Mouse (Mus musculus) gastrocnemius, adult 8-10 months (tissue): Measurements from ENCODE around the gene Sox18. TPM values are rescaled to one million over a fixed set of nuclear protein-coding genes. Genes with fewer than 3 reads are reported as not detected.

Source experiments
- DNase-seq, 2 experiments: peaks; one replicate each; pipeline ENCODE4 v3.0.0; 2022; ENCODE audit warnings: low spot score in 2 of 2
- total RNA-seq, 4 experiments: library from RNA; stranded (reverse); gene quantifications; 2 replicates each; pipeline ENCODE4 v1.2.4; 2022

Gene Sox18
- total RNA-seq, 4 experiments from 2014 or later = 3.9 to 13.4 (median 7.1) TPM

DNA sequence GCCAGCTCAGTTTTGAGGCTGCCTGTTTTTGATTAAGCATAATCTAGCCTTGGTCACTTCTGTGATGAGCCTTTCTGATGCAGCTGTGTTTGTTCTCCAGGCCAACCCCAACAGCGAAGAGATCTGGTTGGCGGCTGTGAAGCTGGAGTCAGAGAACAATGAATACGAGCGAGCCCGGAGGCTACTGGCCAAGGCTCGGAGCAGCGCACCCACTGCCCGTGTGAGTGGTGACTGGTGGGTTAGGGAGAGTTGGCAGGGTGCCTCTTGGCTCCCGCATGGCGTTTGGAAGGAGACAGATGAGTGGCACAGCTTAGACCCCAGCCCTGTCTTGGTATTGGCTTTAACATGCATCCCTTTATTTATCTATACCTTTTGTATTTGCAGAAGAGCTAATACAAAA lies 22.5 kb downstream of the Sox18 start:
- no peak for DNase-seq

DNA sequence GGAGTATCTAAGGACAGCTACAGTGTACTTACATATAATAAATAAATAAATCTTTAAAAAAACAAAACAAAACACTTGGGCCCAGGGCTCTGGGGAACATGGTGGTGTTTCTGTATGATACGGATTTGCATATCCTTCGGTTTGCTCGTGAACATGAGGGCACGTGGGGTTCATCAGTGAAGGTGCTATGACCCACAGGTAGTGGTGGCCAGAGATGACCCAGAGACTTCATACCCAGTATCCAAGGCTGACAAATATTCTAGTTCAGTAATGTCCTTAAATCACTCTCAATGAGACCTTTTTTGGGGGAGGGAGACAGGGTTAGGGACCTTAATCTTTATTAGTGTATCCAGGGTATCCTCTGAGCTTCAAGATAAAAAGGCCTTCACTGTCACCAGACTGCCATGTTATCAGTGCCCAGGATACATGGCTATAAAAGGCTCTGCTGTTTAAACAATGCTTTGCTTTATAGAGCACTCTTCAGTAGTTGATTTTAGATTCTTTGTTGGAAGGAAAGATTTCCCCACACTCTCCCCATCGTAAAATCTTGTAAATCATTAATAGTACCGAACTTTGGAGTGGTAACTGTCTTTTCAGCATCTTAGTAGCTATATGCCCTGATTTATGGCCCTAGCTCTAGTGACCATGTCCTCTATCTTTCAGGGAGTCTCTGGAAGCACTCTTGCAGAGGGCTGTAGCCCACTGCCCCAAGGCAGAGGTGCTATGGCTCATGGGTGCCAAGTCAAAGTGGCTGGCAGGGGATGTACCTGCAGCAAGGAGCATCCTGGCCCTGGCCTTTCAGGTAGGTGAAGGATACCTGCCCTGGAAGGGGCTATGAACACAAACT lies 24.6 kb downstream of the Sox18 start:
- no peak for DNase-seq

DNA sequence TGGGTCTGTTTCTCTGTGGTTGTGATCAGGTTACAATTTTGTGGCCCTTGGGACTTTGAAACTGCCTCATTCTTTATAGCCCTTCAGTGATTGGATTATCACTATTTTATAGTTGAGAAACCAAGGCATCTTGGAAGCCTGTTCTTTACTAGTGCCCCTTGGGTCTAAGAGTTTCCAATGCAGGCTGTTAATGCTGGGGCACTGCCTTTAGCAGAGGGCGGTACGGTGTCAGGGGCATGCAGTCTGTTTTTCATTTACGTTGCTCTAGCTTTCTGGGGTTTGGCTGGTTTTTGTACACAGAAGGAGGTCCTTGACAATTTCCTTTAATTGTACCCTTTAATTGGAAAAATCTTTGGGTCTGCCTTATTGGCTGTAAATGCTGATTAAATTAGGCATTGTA lies 25.8 kb downstream of the Sox18 start:
- no peak for DNase-seq

DNA sequence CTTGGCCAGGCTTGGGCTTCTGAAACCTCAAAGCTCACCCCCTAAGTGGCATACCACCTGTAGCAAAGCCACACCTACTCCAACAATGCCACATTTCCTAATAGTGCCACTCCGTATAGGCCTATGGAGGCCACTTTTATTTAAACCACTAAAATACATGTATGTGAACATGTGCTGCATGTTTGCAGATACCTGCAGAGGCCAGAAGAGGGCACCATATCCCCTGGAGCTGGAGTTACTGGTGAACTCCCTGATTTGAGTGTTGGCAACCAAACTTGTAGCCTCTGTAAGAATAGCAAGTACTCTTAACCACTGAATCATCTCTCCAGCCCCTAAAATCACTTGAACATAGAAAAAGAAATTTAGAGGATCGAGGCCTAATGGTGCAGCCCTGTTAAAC lies 27.1 kb downstream of the Sox18 start:
- DNase-seq = no peak

DNA sequence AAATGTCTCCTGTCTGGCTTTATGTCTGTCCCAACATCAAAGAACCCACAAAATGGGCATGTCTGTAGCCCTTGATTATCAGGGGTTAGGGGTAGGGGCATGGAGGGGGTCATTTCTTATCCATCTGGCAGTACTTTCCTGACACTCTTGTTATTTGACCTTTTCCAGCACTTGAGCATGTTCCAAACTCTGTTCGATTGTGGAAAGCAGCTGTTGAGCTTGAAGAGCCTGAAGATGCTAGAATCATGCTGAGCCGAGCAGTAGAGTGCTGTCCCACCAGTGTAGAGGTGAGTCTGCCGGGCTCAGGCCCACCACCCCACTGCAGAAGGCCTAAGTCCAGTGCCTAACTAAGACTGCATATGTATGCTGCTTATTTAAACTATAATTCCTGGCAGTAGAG lies 35.6 kb downstream of the Sox18 start:
- DNase-seq = no peak

DNA sequence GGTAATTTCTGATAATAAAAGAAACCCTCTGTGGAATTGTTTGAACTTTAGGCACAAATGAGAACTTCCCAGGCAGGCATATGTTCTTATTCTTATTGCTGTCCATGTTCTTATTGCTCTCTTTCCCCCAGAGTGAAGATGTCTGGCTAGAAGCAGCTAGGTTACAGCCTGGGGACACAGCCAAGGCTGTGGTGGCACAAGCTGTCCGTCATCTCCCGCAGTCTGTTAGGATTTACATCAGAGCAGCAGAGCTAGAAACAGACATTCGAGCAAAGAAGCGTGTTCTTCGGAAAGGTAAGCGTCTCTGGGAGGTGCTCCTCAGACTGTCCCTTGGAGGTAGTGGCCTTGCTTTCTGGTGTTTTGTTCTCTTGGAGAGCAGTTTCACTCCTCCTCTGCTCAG lies 38.8 kb downstream of the Sox18 start:
- DNase-seq = no peak

DNA sequence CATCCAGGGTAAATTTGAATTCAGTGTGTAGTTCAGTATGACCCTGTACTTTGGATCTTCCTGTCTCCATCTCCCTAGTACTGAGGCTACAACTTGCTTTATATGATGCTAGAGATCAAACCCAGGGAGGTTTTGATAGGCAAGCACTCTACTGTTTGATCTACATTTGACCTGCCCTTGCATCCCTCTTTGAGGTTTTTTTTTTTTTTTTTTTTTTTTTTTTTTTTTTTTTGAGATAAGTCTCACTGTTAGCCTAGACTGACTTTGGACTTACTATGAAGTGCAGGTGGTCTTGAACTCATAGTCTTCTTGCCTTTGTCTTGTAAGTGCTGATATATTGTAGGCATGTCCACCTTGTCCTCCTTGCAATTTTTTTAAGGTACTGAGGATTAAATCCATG lies 43.0 kb downstream of the Sox18 start:
- DNase-seq = no peak

DNA sequence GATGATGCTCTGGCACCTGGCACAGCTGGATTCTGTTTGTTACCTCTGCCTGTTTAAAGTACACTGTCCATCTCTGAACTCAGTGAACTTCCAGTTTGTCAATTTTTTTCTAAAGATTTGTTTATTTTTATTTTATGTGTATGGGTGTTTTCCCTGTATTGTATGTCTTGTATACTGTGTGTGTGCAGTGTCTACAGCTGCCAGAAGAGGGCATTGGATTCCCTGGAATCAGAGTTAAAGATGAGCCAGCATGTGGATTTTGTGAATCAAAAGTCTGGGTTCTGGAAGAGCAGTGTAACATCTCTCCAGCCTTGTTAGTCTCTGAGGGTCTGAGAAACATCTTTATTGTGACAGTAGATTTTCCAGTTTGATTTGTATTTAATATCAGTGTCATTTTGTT lies 48.0 kb downstream of the Sox18 start:
- no peak for DNase-seq

Other genes with a start within 250 kb of the Sox18 start
- gene Zbtb46, start 212.2 kb downstream of the Sox18 start, total RNA-seq = 1 to 10 TPM; 3.3 to 5.3 (median 4.1) TPM
- not detected for gene Abhd16b, start 178.4 kb downstream of the Sox18 start, total RNA-seq
- 10 to 100 TPM; 43.7 to 49.1 (median 45.8) TPM for gene Tpd52l2, start 174.5 kb downstream of the Sox18 start, total RNA-seq
- gene Dnajc5, start 151.2 kb downstream of the Sox18 start, total RNA-seq = 10 to 100 TPM; 43.4 to 50.3 (median 44.1) TPM
- 10 to 100 TPM; 24.6 to 38.4 (median 28.5) TPM for gene Uckl1, start 86.7 kb downstream of the Sox18 start, total RNA-seq
- 10 to 100 TPM; 28.8 to 35.0 (median 32.6) TPM for gene Prpf6, start 79.8 kb downstream of the Sox18 start, total RNA-seq
- gene Zfp512b, start 78.8 kb downstream of the Sox18 start, total RNA-seq = 10 to 100 TPM; 15.4 to 21.2 (median 19.3) TPM
- 1 to 10 TPM; 1.7 to 4.6 (median 3.7) TPM for gene Samd10, start 72.4 kb downstream of the Sox18 start, total RNA-seq
- not detected for gene Gm29797, start 14.6 kb downstream of the Sox18 start, total RNA-seq
- 1 to 10 TPM; 6.7 to 8.4 (median 7.3) TPM for gene Tcea2, start 8.7 kb upstream of the Sox18 start, total RNA-seq
- gene Rgs19, start 22.3 kb upstream of the Sox18 start, total RNA-seq = 1 to 10 TPM; 1.5 to 5.2 (median 3.6) TPM
- not detected for gene Lkaaear1, start 26.8 kb upstream of the Sox18 start, total RNA-seq
- not detected for gene Oprl1, start 43.4 kb upstream of the Sox18 start, total RNA-seq
- not detected for gene Myt1, start 91.7 kb upstream of the Sox18 start, total RNA-seq
- gene Pcmtd2, start 166.2 kb upstream of the Sox18 start, total RNA-seq = 10 to 100 TPM; 43.7 to 50.5 (median 47.9) TPM
- 10 to 100 TPM; 11.1 to 17.7 (median 13.3) TPM for gene Polr3k, start 192.7 kb upstream of the Sox18 start, total RNA-seq